Mouse (Mus musculus): ENCODE measurements around the gene Appl2. TPM values are rescaled to one million over a fixed set of nuclear protein-coding genes. Genes with fewer than 3 reads are reported as not detected.

The Appl2 gene
- polyA plus RNA-seq, 1 experiment from 2014 or later: 48.4 TPM

- ATAC-seq (ENCODE audit: low FRiP score): no peak
- H3K36me3 ChIP-seq: peaks cover 59% of the 10 kb centered on the region
Observed at GRCm38 (mm10) chr10:83629190-83629781, 19.3 kb downstream of the Appl2 start.

DNA sequence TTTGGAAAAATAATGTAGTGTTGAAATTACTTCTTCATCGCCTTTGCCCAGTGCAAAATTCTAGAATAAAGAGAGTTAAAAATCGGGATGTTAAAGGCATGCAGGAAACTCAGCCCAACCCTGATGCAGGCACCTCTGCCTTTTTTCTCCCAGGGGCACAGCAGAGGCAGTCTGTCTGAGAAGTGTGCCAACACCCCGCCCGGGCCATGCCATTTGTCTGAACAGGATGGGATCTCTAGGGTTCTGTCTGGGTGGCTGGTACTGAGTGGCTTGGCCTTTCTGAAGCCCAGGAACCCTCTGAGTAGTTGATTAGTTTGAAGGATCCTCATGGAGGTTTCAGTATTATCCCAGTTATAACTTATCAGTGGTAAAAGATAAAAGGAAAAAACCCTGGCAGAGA is 20.3 kb downstream of the Appl2 start:
- Histone ChIP-seq H3K4me3 (no peak overlapping the region), H3K9ac (no peak overlapping the region), H3K4me1 (replicated peaks) (peaks cover 8% of the 10 kb centered on the region), H3K4me2 (no peak overlapping the region), H3K27ac (no peak overlapping the region), H3K36me3 (peaks cover 63% of the 10 kb centered on the region), H3K9me3 (no peaks in the 10 kb centered on the region), H3K27me3 (no peaks in the 10 kb centered on the region)
- WGBS: 96% methylated on average over 4 of the region's 4 CpGs
- no peak for ATAC-seq (ENCODE audit: low FRiP score)

More at GRCm38 (mm10) chr10:83629190-83629781, 19.3 kb downstream of the Appl2 start:
- Histone ChIP-seq H3K27me3 (no peaks in the 10 kb centered on the region), H3K9ac (no peak overlapping the region), H3K9me3 (no peaks in the 10 kb centered on the region), H3K4me2 (no peak overlapping the region), H3K4me3 (no peak overlapping the region), H3K27ac (no peak overlapping the region), H3K4me1 (replicated peaks) (peaks cover 9% of the 10 kb centered on the region)
- WGBS: 87% methylated on average over 12 of the region's 12 CpGs

- Histone ChIP-seq H3K9me3 (no peaks in the 10 kb centered on the region), H3K4me2 (no peak overlapping the region), H3K27me3 (no peaks in the 10 kb centered on the region), H3K9ac (no peak overlapping the region), H3K4me1 (replicated peaks) (no peaks in the 10 kb centered on the region; the same call in 1 of the 2 replicates), H3K4me3 (no peak overlapping the region), H3K27ac (no peak overlapping the region), H3K36me3 (peaks cover 63% of the 10 kb centered on the region)
- no peak for ATAC-seq (ENCODE audit: low FRiP score)
- WGBS: 95% methylated on average over 9 of the region's 9 CpGs
Observed at GRCm38 (mm10) chr10:83627113-83627687, 21.3 kb downstream of the Appl2 start.

DNA sequence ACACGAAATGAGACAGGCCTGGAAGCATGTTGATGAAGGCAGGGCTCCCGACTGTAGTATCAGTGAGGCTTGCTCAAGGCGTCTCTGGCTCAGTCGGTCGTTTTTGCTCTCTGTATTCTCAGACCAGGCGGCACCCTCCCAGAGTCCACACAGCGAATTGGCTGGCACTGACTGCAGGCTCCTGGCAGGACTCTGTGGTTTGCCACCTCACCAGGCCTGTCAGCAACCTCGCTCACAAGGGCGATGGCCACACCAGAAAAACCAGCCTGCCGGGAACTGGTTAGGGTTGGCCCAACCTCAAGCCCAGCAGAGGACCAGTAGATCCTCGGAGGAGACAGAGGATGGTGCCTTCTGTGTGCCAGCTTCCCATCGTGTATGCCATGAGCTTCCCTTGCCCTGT is 23.7 kb downstream of the Appl2 start:
- WGBS: 94% methylated on average over 12 of the region's 12 CpGs
- Histone ChIP-seq H3K36me3 (peaks cover 74% of the 10 kb centered on the region), H3K27ac (no peak overlapping the region), H3K4me2 (no peak overlapping the region), H3K9ac (no peak overlapping the region), H3K9me3 (no peaks in the 10 kb centered on the region), H3K27me3 (no peaks in the 10 kb centered on the region), H3K4me1 (replicated peaks) (peaks cover 6% of the 10 kb centered on the region; the same call in 1 of the 2 replicates), H3K4me3 (no peak overlapping the region)
- no peak for ATAC-seq (ENCODE audit: low FRiP score)

GRCm38 (mm10) chr10:83624065-83624464 is 24.5 kb downstream of the Appl2 start:
- H3K36me3 ChIP-seq: peaks cover 71% of the 10 kb centered on the region
- H3K4me2 ChIP-seq: no peak overlapping the region
- 86% methylated on average over 8 of the region's 8 CpGs for WGBS
- no peak for ATAC-seq (ENCODE audit: low FRiP score)
- H3K4me1 ChIP-seq (replicated peaks): peaks cover 6% of the 10 kb centered on the region; the same call in 1 of the 2 replicates
- no peak overlapping the region for H3K4me3 ChIP-seq
- no peaks in the 10 kb centered on the region for H3K9me3 ChIP-seq
- H3K27ac ChIP-seq: no peak overlapping the region
- no peaks in the 10 kb centered on the region for H3K27me3 ChIP-seq
- no peak overlapping the region for H3K9ac ChIP-seq

DNA sequence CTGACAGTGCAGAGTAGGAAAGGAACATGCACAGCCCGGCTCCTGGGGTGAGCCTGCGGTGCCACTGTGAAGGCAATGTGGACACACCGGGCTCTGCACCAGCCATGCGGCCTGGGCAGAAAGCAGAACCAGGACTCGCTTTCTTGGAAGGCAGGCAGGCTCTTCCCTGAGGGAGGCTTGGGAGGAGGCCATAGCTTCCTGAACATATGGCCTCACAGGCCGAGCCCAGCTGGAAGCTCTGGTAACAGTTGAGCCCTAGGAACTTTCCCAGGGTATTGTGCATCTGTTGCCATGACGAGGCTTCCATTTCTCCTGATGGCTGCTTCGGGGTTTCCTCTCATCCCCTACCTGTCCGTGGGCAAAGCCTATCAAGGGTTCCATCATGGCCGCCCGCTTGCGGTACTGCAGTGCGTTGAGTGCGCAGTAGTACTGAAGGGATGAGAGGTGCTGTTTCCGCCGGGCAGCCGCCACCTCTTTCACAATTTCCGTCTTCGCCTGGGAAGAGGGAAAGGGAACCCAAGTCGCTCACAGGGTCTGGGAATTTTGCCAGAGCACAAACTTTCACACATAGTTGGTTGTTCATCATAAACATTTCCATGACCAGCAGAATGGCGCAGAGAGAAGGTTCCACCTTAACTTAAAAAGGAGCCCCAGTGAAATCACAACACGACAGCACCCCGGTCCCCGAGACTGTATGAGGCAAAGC is 28.0 kb downstream of the Appl2 start:
- peaks cover 52% of the 10 kb centered on the region for H3K36me3 ChIP-seq
- no peak overlapping the region for H3K9ac ChIP-seq
- H3K27me3 ChIP-seq: no peaks in the 10 kb centered on the region
- peaks cover 6% of the 10 kb centered on the region; the same call in 1 of the 2 replicates for H3K4me1 ChIP-seq (replicated peaks)
- no peak overlapping the region for H3K27ac ChIP-seq
- no peak overlapping the region for H3K4me3 ChIP-seq
- H3K4me2 ChIP-seq: no peak overlapping the region
- WGBS: 87% methylated on average over 24 of the region's 24 CpGs
- no peak for ATAC-seq (ENCODE audit: low FRiP score)
- H3K9me3 ChIP-seq: no peaks in the 10 kb centered on the region

- no peak for ATAC-seq (ENCODE audit: low FRiP score)
- Histone ChIP-seq H3K9me3 (no peaks in the 10 kb centered on the region), H3K36me3 (peaks cover 52% of the 10 kb centered on the region), H3K27me3 (no peaks in the 10 kb centered on the region), H3K9ac (no peak overlapping the region; the same call in 1 of the 2 replicates), H3K4me2 (no peak overlapping the region), H3K27ac (no peak overlapping the region), H3K4me3 (no peak overlapping the region), H3K4me1 (replicated peaks) (peaks cover 6% of the 10 kb centered on the region; the same call in 1 of the 2 replicates)
- WGBS: 86% methylated on average over 12 of the region's 12 CpGs
Observed at GRCm38 (mm10) chr10:83618819-83619440, 29.6 kb downstream of the Appl2 start.

DNA sequence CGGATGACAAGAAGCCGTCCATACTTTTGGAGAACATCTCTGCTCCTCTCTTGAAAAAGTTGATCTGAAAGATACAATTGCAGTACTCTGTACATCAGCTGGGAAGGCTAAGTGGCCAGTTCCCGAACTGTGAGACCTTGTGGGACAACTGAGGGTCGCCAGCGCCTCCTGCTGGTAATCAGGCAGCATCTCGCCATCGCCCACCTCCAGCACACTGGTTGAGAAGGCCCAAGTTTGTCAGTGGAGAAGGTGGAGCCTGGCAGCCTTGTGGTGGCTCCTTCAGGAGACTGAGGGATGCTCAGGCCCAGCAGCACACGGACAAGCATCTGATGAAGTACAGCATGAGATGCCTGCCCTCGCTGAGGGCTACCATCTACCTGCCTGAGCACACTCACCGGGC is 31.2 kb downstream of the Appl2 start:
- Histone ChIP-seq H3K36me3 (peaks cover 60% of the 10 kb centered on the region), H3K9me3 (no peaks in the 10 kb centered on the region), H3K9ac (no peak overlapping the region), H3K27me3 (no peaks in the 10 kb centered on the region), H3K4me1 (replicated peaks) (peaks cover 6% of the 10 kb centered on the region; the same call in 1 of the 2 replicates), H3K27ac (no peak overlapping the region), H3K4me3 (no peak overlapping the region), H3K4me2 (no peak overlapping the region)
- no peak for ATAC-seq (ENCODE audit: low FRiP score)
- WGBS: 55% methylated on average over 10 of the region's 10 CpGs

GRCm38 (mm10) chr10:83612648-83613215 is 35.8 kb downstream of the Appl2 start:
- Histone ChIP-seq H3K9ac (no peak overlapping the region), H3K9me3 (no peaks in the 10 kb centered on the region), H3K4me1 (replicated peaks) (no peaks in the 10 kb centered on the region), H3K4me3 (no peak overlapping the region), H3K36me3 (peaks cover 78% of the 10 kb centered on the region), H3K4me2 (no peak overlapping the region), H3K27me3 (no peaks in the 10 kb centered on the region), H3K27ac (no peak overlapping the region)
- WGBS: 94% methylated on average over 14 of the region's 14 CpGs
- no peak for ATAC-seq (ENCODE audit: low FRiP score)

DNA sequence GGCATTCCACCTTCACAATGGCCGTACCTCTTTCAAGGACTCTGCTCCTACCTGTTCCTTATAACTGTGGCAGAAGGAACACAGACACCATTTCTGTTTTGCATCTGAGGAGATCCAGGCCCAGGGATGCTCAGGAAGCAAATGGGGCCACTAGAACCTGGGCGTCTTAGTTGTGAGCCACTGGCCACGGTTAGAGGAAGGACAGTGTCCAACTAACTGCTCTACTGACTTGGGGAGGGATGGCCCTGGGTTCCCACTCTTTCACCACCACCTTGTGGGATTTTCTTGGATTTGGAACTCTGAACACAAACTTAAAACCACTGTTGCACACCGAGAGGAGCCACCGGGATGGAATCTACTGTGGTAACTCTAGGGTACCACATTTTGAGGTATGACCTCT is 36.7 kb downstream of the Appl2 start:
- no peak for ATAC-seq (ENCODE audit: low FRiP score)
- H3K9me3 ChIP-seq: no peaks in the 10 kb centered on the region

GRCm38 (mm10) chr10:83610518-83610917 is 38.0 kb downstream of the Appl2 start:
- H3K4me1 ChIP-seq (replicated peaks): peaks cover 7% of the 10 kb centered on the region
- WGBS: 97% methylated on average over 7 of the region's 7 CpGs
- H3K4me3 ChIP-seq: no peak overlapping the region
- ATAC-seq (ENCODE audit: low FRiP score): no peak
- H3K4me2 ChIP-seq: no peak overlapping the region
- H3K9ac ChIP-seq: no peak overlapping the region
- H3K27me3 ChIP-seq: no peaks in the 10 kb centered on the region
- no peak overlapping the region for H3K27ac ChIP-seq
- H3K9me3 ChIP-seq: no peaks in the 10 kb centered on the region
- peaks cover 82% of the 10 kb centered on the region for H3K36me3 ChIP-seq

More for the DNA sequence above, 36.7 kb downstream of the Appl2 start:
- Histone ChIP-seq H3K4me2 (no peak overlapping the region), H3K4me1 (replicated peaks) (no peaks in the 10 kb centered on the region), H3K27ac (no peak overlapping the region), H3K9ac (no peak overlapping the region), H3K27me3 (no peaks in the 10 kb centered on the region), H3K4me3 (no peak overlapping the region), H3K36me3 (peaks cover 81% of the 10 kb centered on the region)
- 97% methylated on average over 5 of the region's 5 CpGs for WGBS

- Histone ChIP-seq H3K4me2 (no peak overlapping the region), H3K9ac (no peak overlapping the region), H3K27ac (no peak overlapping the region), H3K4me1 (replicated peaks) (peaks cover 9% of the 10 kb centered on the region), H3K27me3 (no peaks in the 10 kb centered on the region), H3K4me3 (no peak overlapping the region), H3K9me3 (no peaks in the 10 kb centered on the region), H3K36me3 (peaks cover 75% of the 10 kb centered on the region)
- no peak for ATAC-seq (ENCODE audit: low FRiP score)
- WGBS: 82% methylated on average over 8 of the region's 8 CpGs
Observed at GRCm38 (mm10) chr10:83608596-83608995, 39.9 kb downstream of the Appl2 start.
